Mouse (Mus musculus): ENCODE data around the gene Wdr24. TPM values are rescaled to one million over a fixed set of nuclear protein-coding genes. Genes with fewer than 3 reads are reported as not detected.
"Not testable (repeated sequence)": the region's sequence is repeated elsewhere in the genome, so short reads cannot be mapped to it uniquely, and the experiment has no call there.

Wdr24 gene
- polyA plus RNA-seq, 1 experiment from 2014 or later, result 11.6 TPM

- peak within 1 kb of the TSS; percentile 94 for H3K4me2 ChIP-seq (ENCODE audit: low read depth, low read length)
- peak within 1 kb of the TSS; percentile 86 for H3K4me3 ChIP-seq (ENCODE audit: low read depth, low read length)
- no peaks in the 10 kb centered on the region for H3K9me3 ChIP-seq (replicated peaks; ENCODE audit: control insufficient read depth, low read length)
- peaks cover 29% of the 10 kb centered on the region for H3K4me1 ChIP-seq (ENCODE audit: control insufficient read depth, low read depth, low read length)
- WGBS (ENCODE audit: insufficient replicate concordance), result under 1% methylated on average over 28 of the region's 35 CpGs
- H3K36me3 ChIP-seq (ENCODE audit: control insufficient read depth, insufficient read depth), result no peaks in the 10 kb centered on the region
- peak within 1 kb of the TSS; percentile 27; the same call in 1 of the 2 replicates for H3K27ac ChIP-seq (ENCODE audit: low read length)
- peak; percentile 80 for ATAC-seq (ENCODE audit: low read depth)
- H3K27me3 ChIP-seq (ENCODE audit: control insufficient read depth, insufficient read depth, low read depth, low read length), result peaks cover 5% of the 10 kb centered on the region
- peak within 1 kb of the TSS; percentile 74 for H3K9ac ChIP-seq (ENCODE audit: low read depth, low read length)
Measured at GRCm38 (mm10) chr17:25796951-25797369, 26.5 kb upstream of the Wdr24 start, which contains the start of gene Metrn. Metrn (minus strand) TSS chr17:25797136.

GRCm38 (mm10) chr17:25801029-25801428 lies 22.4 kb upstream of the Wdr24 start:
- H3K9me3 ChIP-seq (replicated peaks; ENCODE audit: control insufficient read depth, low read length), result no peaks in the 10 kb centered on the region
- H3K27ac ChIP-seq (ENCODE audit: low read length), result no peak overlapping the region
- peaks cover 15% of the 10 kb centered on the region for H3K27me3 ChIP-seq (ENCODE audit: control insufficient read depth, insufficient read depth, low read depth, low read length)
- 3% methylated on average over 6 of the region's 6 CpGs for WGBS (ENCODE audit: insufficient replicate concordance)
- no peaks in the 10 kb centered on the region for H3K36me3 ChIP-seq (ENCODE audit: control insufficient read depth, insufficient read depth)
- H3K4me1 ChIP-seq (ENCODE audit: control insufficient read depth, low read depth, low read length), result peaks cover 11% of the 10 kb centered on the region
- ATAC-seq (ENCODE audit: low read depth), result no peak
- no peak overlapping the region for H3K4me2 ChIP-seq (ENCODE audit: low read depth, low read length)
- no peak overlapping the region for H3K4me3 ChIP-seq (ENCODE audit: low read depth, low read length)
- no peak overlapping the region for H3K9ac ChIP-seq (ENCODE audit: low read depth, low read length)

- peaks cover 18% of the 10 kb centered on the region for H3K27me3 ChIP-seq (ENCODE audit: control insufficient read depth, insufficient read depth, low read depth, low read length)
Measured at GRCm38 (mm10) chr17:25802825-25803517, 20.5 kb upstream of the Wdr24 start.

GRCm38 (mm10) chr17:25806507-25806906 lies 16.9 kb upstream of the Wdr24 start:
- Histone ChIP-seq H3K27me3 (ENCODE audit: control insufficient read depth, insufficient read depth, low read depth, low read length) (peaks cover 47% of the 10 kb centered on the region), H3K4me3 (ENCODE audit: low read depth, low read length) (no peak overlapping the region), H3K9ac (ENCODE audit: low read depth, low read length) (no peak overlapping the region), H3K4me2 (ENCODE audit: low read depth, low read length) (no peak overlapping the region), H3K9me3 (replicated peaks; ENCODE audit: control insufficient read depth, low read length) (no peaks in the 10 kb centered on the region), H3K27ac (ENCODE audit: low read length) (no peak overlapping the region), H3K36me3 (ENCODE audit: control insufficient read depth, insufficient read depth) (no peaks in the 10 kb centered on the region), H3K4me1 (ENCODE audit: control insufficient read depth, low read depth, low read length) (peaks cover 9% of the 10 kb centered on the region)
- WGBS (ENCODE audit: insufficient replicate concordance), result 64% methylated on average over 4 of the region's 4 CpGs
- ATAC-seq (ENCODE audit: low read depth), result no peak

More at GRCm38 (mm10) chr17:25802825-25803517, 20.5 kb upstream of the Wdr24 start:
- H3K36me3 ChIP-seq (ENCODE audit: control insufficient read depth, insufficient read depth), result no peaks in the 10 kb centered on the region
- H3K27ac ChIP-seq (ENCODE audit: low read length), result no peak overlapping the region
- ATAC-seq (ENCODE audit: low read depth), result no peak
- WGBS (ENCODE audit: insufficient replicate concordance), result 8% methylated on average over 10 of the region's 10 CpGs
- H3K4me3 ChIP-seq (ENCODE audit: low read depth, low read length), result no peak overlapping the region
- H3K4me1 ChIP-seq (ENCODE audit: control insufficient read depth, low read depth, low read length), result no peaks in the 10 kb centered on the region; the same call in 1 of the 2 replicates
- no peak overlapping the region for H3K9ac ChIP-seq (ENCODE audit: low read depth, low read length)
- H3K9me3 ChIP-seq (replicated peaks; ENCODE audit: control insufficient read depth, low read length), result no peaks in the 10 kb centered on the region
- H3K4me2 ChIP-seq (ENCODE audit: low read depth, low read length), result no peak overlapping the region

- not testable (repeated sequence) for H3K4me1 ChIP-seq (ENCODE audit: control insufficient read depth, low read depth, low read length); H3K4me2 ChIP-seq (ENCODE audit: low read depth, low read length); H3K27ac ChIP-seq (ENCODE audit: low read length); ATAC-seq (ENCODE audit: low read depth); H3K36me3 ChIP-seq (ENCODE audit: control insufficient read depth, insufficient read depth); H3K9ac ChIP-seq (ENCODE audit: low read depth, low read length); H3K4me3 ChIP-seq (ENCODE audit: low read depth, low read length); H3K9me3 ChIP-seq (replicated peaks; ENCODE audit: control insufficient read depth, low read length)
- 29% methylated on average over 2 of the region's 2 CpGs for WGBS (ENCODE audit: insufficient replicate concordance)
- H3K27me3 ChIP-seq (ENCODE audit: control insufficient read depth, insufficient read depth, low read depth, low read length), result peaks cover 49% of the 10 kb centered on the region
Measured at GRCm38 (mm10) chr17:25807452-25807851, 16.0 kb upstream of the Wdr24 start.

- no peak overlapping the region for H3K4me3 ChIP-seq (ENCODE audit: low read depth, low read length)
- H3K27ac ChIP-seq (ENCODE audit: low read length), result no peak overlapping the region
- no peaks in the 10 kb centered on the region for H3K36me3 ChIP-seq (ENCODE audit: control insufficient read depth, insufficient read depth)
- no peak overlapping the region for H3K9ac ChIP-seq (ENCODE audit: low read depth, low read length)
- peaks cover 9% of the 10 kb centered on the region for H3K4me1 ChIP-seq (ENCODE audit: control insufficient read depth, low read depth, low read length)
- no peak overlapping the region for H3K4me2 ChIP-seq (ENCODE audit: low read depth, low read length)
- H3K9me3 ChIP-seq (replicated peaks; ENCODE audit: control insufficient read depth, low read length), result no peaks in the 10 kb centered on the region
- peaks cover 50% of the 10 kb centered on the region for H3K27me3 ChIP-seq (ENCODE audit: control insufficient read depth, insufficient read depth, low read depth, low read length)
- 33% methylated on average over 5 of the region's 5 CpGs for WGBS (ENCODE audit: insufficient replicate concordance)
- ATAC-seq (ENCODE audit: low read depth), result no peak
Measured at GRCm38 (mm10) chr17:25808028-25808427, 15.4 kb upstream of the Wdr24 start.

GRCm38 (mm10) chr17:25808789-25809605 lies 14.4 kb upstream of the Wdr24 start, which contains the start of gene Fbxl16:
Fbxl16 (plus strand) TSS chr17:25809085.
- peak within 1 kb of the TSS; percentile 56 for H3K4me3 ChIP-seq (ENCODE audit: low read depth, low read length)
- H3K9ac ChIP-seq (ENCODE audit: low read depth, low read length), result peak within 1 kb of the TSS; percentile 8; the same call in 1 of the 2 replicates
- WGBS (ENCODE audit: insufficient replicate concordance), result under 1% methylated on average over 91 of the region's 100 CpGs
- no peaks in the 10 kb centered on the region for H3K36me3 ChIP-seq (ENCODE audit: control insufficient read depth, insufficient read depth)
- peak within 1 kb of the TSS; percentile 67 for H3K4me2 ChIP-seq (ENCODE audit: low read depth, low read length)
- H3K4me1 ChIP-seq (ENCODE audit: control insufficient read depth, low read depth, low read length), result peaks cover 9% of the 10 kb centered on the region
- no peak within 1 kb of the TSS for H3K27ac ChIP-seq (ENCODE audit: low read length)
- ATAC-seq (ENCODE audit: low read depth), result peak; percentile 66; the same call in 1 of the 2 replicates
- H3K9me3 ChIP-seq (replicated peaks; ENCODE audit: control insufficient read depth, low read length), result no peaks in the 10 kb centered on the region
- H3K27me3 ChIP-seq (ENCODE audit: control insufficient read depth, insufficient read depth, low read depth, low read length), result peaks cover 55% of the 10 kb centered on the region

GRCm38 (mm10) chr17:25809606-25810340 lies 13.7 kb upstream of the Wdr24 start:
- Histone ChIP-seq H3K27me3 (ENCODE audit: control insufficient read depth, insufficient read depth, low read depth, low read length) (peaks cover 55% of the 10 kb centered on the region), H3K4me2 (ENCODE audit: low read depth, low read length) (peak overlapping the region; percentile 67), H3K36me3 (ENCODE audit: control insufficient read depth, insufficient read depth) (no peaks in the 10 kb centered on the region), H3K9ac (ENCODE audit: low read depth, low read length) (no peak overlapping the region), H3K27ac (ENCODE audit: low read length) (no peak overlapping the region), H3K4me3 (ENCODE audit: low read depth, low read length) (peak overlapping the region; percentile 56), H3K4me1 (ENCODE audit: control insufficient read depth, low read depth, low read length) (peaks cover 9% of the 10 kb centered on the region), H3K9me3 (replicated peaks; ENCODE audit: control insufficient read depth, low read length) (no peaks in the 10 kb centered on the region)
- no peak for ATAC-seq (ENCODE audit: low read depth)
- 10% methylated on average over 25 of the region's 25 CpGs for WGBS (ENCODE audit: insufficient replicate concordance)
